Mouse (Mus musculus): ENCODE data around the gene Znhit3. TPM values are rescaled to one million over a fixed set of nuclear protein-coding genes. Genes with fewer than 3 reads are reported as not detected.
A peak's percentile ranks its signal among the peaks of the same experiment; 100 is the strongest.
"Not testable (repeated sequence)": the region's sequence is repeated elsewhere in the genome, so short reads cannot be mapped to it uniquely, and the experiment has no call there.

The Znhit3 gene
- polyA plus RNA-seq, 1 experiment from 2014 or later, result 74.4 TPM

GRCm38 (mm10) chr11:84879007-84879771, 37.0 kb downstream of the Znhit3 start:
- no peak for DNase-seq (ENCODE audit: low spot score)

- DNase-seq (ENCODE audit: low spot score), result not testable (repeated sequence)
These were observed 40.1 kb downstream of the Znhit3 start for GRCm38 (mm10) chr11:84876020-84876419.

- no peak for DNase-seq (ENCODE audit: low spot score)
These were observed 42.9 kb downstream of the Znhit3 start for GRCm38 (mm10) chr11:84873042-84873833.

- DNase-seq (ENCODE audit: low spot score), result no peak
These were observed 44.6 kb downstream of the Znhit3 start for GRCm38 (mm10) chr11:84871548-84872069.

- no peak for DNase-seq (ENCODE audit: low spot score)
These were observed 45.1 kb downstream of the Znhit3 start for GRCm38 (mm10) chr11:84871046-84871445.

DNA sequence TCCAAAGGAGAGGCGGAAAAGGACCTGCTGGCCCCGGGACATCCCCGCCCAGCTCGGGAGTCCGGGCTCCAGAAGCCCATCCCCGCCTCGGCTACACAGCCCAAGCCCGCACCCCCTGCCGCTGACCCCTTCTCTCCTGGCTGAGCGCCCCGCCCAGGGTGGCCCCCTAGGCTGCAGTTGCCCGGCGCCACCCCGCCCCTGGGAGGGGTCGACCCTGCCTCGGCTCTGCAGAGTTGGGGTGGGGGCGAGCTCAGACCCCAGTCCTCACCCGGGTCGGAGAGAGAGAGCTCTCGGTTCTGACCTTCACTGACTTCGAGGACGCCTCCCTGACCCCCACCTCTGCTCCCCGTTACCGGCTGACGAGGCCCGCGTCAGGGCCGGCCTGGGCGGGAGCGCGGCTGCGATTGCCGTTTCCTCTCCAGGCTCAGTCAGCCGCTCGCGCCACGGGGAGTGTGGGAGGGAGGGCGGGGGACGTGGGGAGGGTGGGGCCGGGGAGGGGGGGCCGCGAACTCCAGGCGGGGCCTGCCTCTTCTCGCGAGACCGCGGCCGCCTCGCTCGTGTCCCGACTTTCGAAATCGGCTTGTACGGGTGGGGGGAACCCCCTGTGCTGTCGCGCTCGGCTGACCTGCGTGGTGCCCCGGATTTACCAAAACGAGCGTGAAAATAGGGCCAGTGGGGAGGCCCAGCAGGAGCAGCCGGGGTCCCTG, 45.7 kb downstream of the Znhit3 start, which contains the start of gene Ggnbp2:
Gene Ggnbp2 (minus strand): TSS at position 481 of the 707 bp plus-strand sequence.
- peak; percentile 95 for DNase-seq (ENCODE audit: low spot score)

GRCm38 (mm10) chr11:84869537-84870232, 46.5 kb downstream of the Znhit3 start:
- DNase-seq (ENCODE audit: low spot score), result peak; percentile 98

DNA sequence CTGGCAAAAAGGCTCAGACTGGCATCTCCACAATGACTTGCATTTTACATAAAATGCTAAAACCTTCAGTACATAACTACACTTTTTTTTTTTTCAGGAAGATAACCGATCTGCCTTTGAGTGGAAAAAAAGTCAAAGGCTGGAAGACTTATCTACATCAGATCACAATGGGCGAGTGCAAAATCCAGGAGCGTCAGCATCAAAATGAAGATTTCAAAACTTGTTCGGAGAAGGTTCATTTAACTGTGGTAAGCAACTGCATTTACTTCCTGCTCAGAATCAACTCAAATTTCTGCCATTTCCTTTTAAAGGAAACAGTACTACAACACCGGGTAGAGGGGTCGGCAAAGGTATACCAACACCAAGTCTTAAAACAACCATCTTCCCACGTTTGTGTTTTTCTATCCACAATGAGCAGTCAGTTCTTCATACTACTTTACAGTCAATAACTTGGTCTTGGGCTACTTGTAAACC, 47.3 kb downstream of the Znhit3 start:
- peak; percentile 47 for DNase-seq (ENCODE audit: low spot score)

- no peak for DNase-seq (ENCODE audit: low spot score)
These were observed 48.6 kb downstream of the Znhit3 start for GRCm38 (mm10) chr11:84867586-84867985.

DNA sequence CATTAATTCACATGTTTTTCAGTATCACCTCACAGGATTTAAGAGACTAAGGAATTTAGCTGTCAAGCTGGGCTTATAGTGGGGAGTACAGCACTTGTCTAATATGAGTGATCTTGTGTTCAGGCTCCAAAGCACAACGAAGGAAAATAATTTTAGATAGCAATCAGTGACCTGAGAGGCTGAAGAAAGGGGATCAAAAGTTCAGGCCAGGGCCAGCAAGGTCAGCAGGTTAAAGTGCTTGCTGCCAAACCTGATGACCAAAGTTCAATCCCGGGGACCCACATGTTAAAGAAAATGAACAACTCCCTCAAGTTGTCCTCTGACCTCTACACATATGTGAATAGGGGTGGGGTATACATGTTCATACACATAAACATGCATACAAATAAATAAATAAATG, 50.9 kb downstream of the Znhit3 start:
- no peak for DNase-seq (ENCODE audit: low spot score)

Small RNA genes within 50 kb of the gene (microRNA-seq; reads per million reads assigned to microRNA genes)
- not detected for gene Gm23564 (ENCODE audit: borderline number of aligned reads)

Other genes with a start within 250 kb of the Znhit3 start
- 14.1 and 15.1 TPM in 2 replicates for gene Mrm1, start 96.9 kb downstream of the Znhit3 start, polyA plus RNA-seq (2015; fragmentation: Nextera tagmentation; extraction: Ambion mirVana)
- gene Dhrs11, start 87.4 kb downstream of the Znhit3 start, polyA plus RNA-seq (2015; fragmentation: Nextera tagmentation; extraction: Ambion mirVana), result 12.0 and 12.2 TPM in 2 replicates
- 80.3 and 100 TPM in 2 replicates for gene Ggnbp2, start 45.5 kb downstream of the Znhit3 start, polyA plus RNA-seq (2015; fragmentation: Nextera tagmentation; extraction: Ambion mirVana)
- gene Myo19, start 36.2 kb downstream of the Znhit3 start, polyA plus RNA-seq (2015; fragmentation: Nextera tagmentation; extraction: Ambion mirVana), result 3.0 and 3.1 TPM in 2 replicates
- gene Pigw, start 36.1 kb downstream of the Znhit3 start, polyA plus RNA-seq (2015; fragmentation: Nextera tagmentation; extraction: Ambion mirVana), result 2.0 and 2.4 TPM in 2 replicates
- 8.9 and 10.1 TPM in 2 replicates for gene Car4, start 41.4 kb upstream of the Znhit3 start, polyA plus RNA-seq (2015; fragmentation: Nextera tagmentation; extraction: Ambion mirVana)
- 2.5 and 3.5 TPM in 2 replicates for gene Usp32, start 223.8 kb upstream of the Znhit3 start, polyA plus RNA-seq (2015; fragmentation: Nextera tagmentation; extraction: Ambion mirVana)